In the genomic region with DNA sequence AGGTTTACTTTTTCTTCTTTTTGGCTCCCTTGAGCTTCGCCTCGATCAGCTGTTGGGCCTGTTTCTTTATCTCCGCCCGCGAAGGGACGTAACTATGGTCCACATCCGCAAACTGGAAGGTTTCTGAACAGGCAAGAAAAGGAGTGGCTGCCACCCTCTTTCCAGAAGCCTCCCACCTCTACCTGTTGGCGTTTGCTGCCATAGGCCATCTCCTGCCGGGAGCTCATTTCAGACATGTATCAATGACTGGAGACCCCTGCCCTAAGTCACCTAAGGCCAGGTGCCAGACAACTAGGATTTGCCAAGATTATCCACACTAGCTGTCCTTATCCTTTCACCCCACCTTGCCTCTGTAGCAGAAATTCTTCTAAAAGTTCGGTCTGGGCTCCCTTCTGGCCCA, we compare ENCODE assay signal across 8 mouse cellular contexts. TPM values are rescaled to one million over a fixed set of nuclear protein-coding genes. Genes with fewer than 3 reads are reported as not detected.
DNase-seq lines count a peak whose midpoint lies in the region; ATAC-seq and TF ChIP-seq lines count a peak whose summit lies in the region.

No protein-coding gene starts in this region.

- no peaks in the 10 kb centered on the region for H3K27me3 ChIP-seq in kidney, embryonic 15.5 days
- H3K27me3 ChIP-seq in embryonic facial prominence, embryonic 13.5 days = peaks cover 6% of the 10 kb centered on the region; the same call in 1 of the 2 replicates
- H3K27me3 ChIP-seq in intestine, embryonic 16.5 days (replicated peaks; ENCODE audit: control insufficient read depth, insufficient read depth, low read length) = no peaks in the 10 kb centered on the region
- H3K27me3 ChIP-seq in myocyte (ENCODE audit: control insufficient read depth, insufficient read depth, insufficient read length) = no peaks in the 10 kb centered on the region

- 0 out of 2 replicates have a peak overlapping the region, but pooled peaks have one; percentile 81 for H3K9ac ChIP-seq in kidney, embryonic 15.5 days
- peak overlapping the region; percentile 98 for H3K9ac ChIP-seq in embryonic facial prominence, embryonic 13.5 days
- H3K9ac ChIP-seq in intestine, embryonic 16.5 days (ENCODE audit: low read depth, low read length) = peak overlapping the region; percentile 99

- H3K9me3 ChIP-seq in kidney, embryonic 15.5 days (replicated peaks) = no peaks in the 10 kb centered on the region
- H3K9me3 ChIP-seq in embryonic facial prominence, embryonic 13.5 days = no peaks in the 10 kb centered on the region
- no peaks in the 10 kb centered on the region for H3K9me3 ChIP-seq in intestine, embryonic 16.5 days (ENCODE audit: control insufficient read depth, low read length)

- 0 out of 2 replicates have a peak, but pooled peaks have one; percentile 10 for ATAC-seq in kidney, embryonic 15.5 days (replicated peaks; ENCODE audit: low FRiP score)
- ATAC-seq in embryonic facial prominence, embryonic 13.5 days (ENCODE audit: insufficient number of reproducible peaks, insufficient read depth, low FRiP score, low TSS enrichment, low read depth) = no peak
- peak; percentile 23 for ATAC-seq in intestine, embryonic 16.5 days

- H3K4me1 ChIP-seq in kidney, embryonic 15.5 days = peaks cover 20% of the 10 kb centered on the region
- H3K4me1 ChIP-seq in embryonic facial prominence, embryonic 13.5 days = peaks cover 16% of the 10 kb centered on the region
- peaks cover 16% of the 10 kb centered on the region for H3K4me1 ChIP-seq in intestine, embryonic 16.5 days (ENCODE audit: control insufficient read depth, insufficient read depth, low read length)

- no peak for DNase-seq in kidney, postnatal 36 days
- DNase-seq in ovary, postnatal 14 days (ENCODE audit: low spot score) = no peak
- no peak for DNase-seq in layer of hippocampus, adult 11-12 months (ENCODE audit: low spot score)
- no peak for DNase-seq in right cerebral cortex, postnatal 10 days (ENCODE audit: low spot score in 2 of 2)

- WGBS in kidney, embryonic 15.5 days = 67% methylated on average over 10 of the region's 10 CpGs
- WGBS in embryonic facial prominence, embryonic 13.5 days = 67% methylated on average over 10 of the region's 10 CpGs
- WGBS in intestine, embryonic 16.5 days = 58% methylated on average over 10 of the region's 10 CpGs

- H3K36me3 ChIP-seq in kidney, embryonic 15.5 days = peaks cover 6% of the 10 kb centered on the region
- H3K36me3 ChIP-seq in embryonic facial prominence, embryonic 13.5 days = 0 out of 2 replicates have a peak, but pooled peaks cover 2% of the 10 kb centered on the region
- H3K36me3 ChIP-seq in intestine, embryonic 16.5 days (ENCODE audit: control insufficient read depth, insufficient read depth, low read length) = no peaks in the 10 kb centered on the region
- no peaks in the 10 kb centered on the region for H3K36me3 ChIP-seq in myocyte (ENCODE audit: control insufficient read depth, insufficient read depth)

- no peak for TF ChIP-seq POLR2A in myocyte (IDR thresholded peaks at IDR 0.05; ENCODE audit: insufficient read length, low read depth)

- H3K4me2 ChIP-seq in kidney, embryonic 15.5 days = peak overlapping the region; percentile 58
- peak overlapping the region; percentile 69 for H3K4me2 ChIP-seq in embryonic facial prominence, embryonic 13.5 days
- peak overlapping the region; percentile 59 for H3K4me2 ChIP-seq in intestine, embryonic 16.5 days (ENCODE audit: low read depth, low read length)
- H3K4me2 ChIP-seq in myocyte (ENCODE audit: low read depth) = peak overlapping the region; percentile 79

- H3K27ac ChIP-seq in kidney, embryonic 15.5 days = peak overlapping the region; percentile 92
- peak overlapping the region; percentile 95 for H3K27ac ChIP-seq in embryonic facial prominence, embryonic 13.5 days
- H3K27ac ChIP-seq in intestine, embryonic 16.5 days (ENCODE audit: low read length) = peak overlapping the region; percentile 93; the same call in 1 of the 2 replicates

- peak overlapping the region; percentile 67 for H3ac ChIP-seq in myocyte (ENCODE audit: control insufficient read depth, insufficient read length)

- peaks cover 44% of the 10 kb centered on the region for H3K79me2 ChIP-seq in myocyte (ENCODE audit: control insufficient read depth, insufficient read depth)

- peak overlapping the region; percentile 79 for H3K4me3 ChIP-seq in kidney, embryonic 15.5 days (replicated peaks)
- peak overlapping the region; percentile 100 for H3K4me3 ChIP-seq in embryonic facial prominence, embryonic 13.5 days
- H3K4me3 ChIP-seq in intestine, embryonic 16.5 days (ENCODE audit: low read length) = peak overlapping the region; percentile 100
- peak overlapping the region; percentile 75 for H3K4me3 ChIP-seq in myocyte

TF ChIP-seq in myocyte, 11 proteins besides CTCF, POLR2A, EP300 and RAD21:
- TF ChIP-seq USF1 (IDR thresholded peaks at IDR 0.05; ENCODE audit: low read depth) (no peak), POLR2AphosphoS2 (IDR thresholded peaks at IDR 0.05; ENCODE audit: insufficient read length, low read depth) (no peak), SRF (IDR thresholded peaks at IDR 0.05; ENCODE audit: control insufficient read depth, insufficient read length, low read depth) (no peak), E2F4 (IDR thresholded peaks at IDR 0.05; ENCODE audit: insufficient read depth) (no peak), TCF12 (IDR thresholded peaks at IDR 0.05; ENCODE audit: insufficient read depth, poor library complexity, severe bottlenecking) (no peak), MYOD1 (IDR thresholded peaks at IDR 0.05; ENCODE audit: control insufficient read depth in 1 of 3, insufficient read length in 2 of 3, low read depth in 2 of 3) (no peak), MYOG (IDR thresholded peaks at IDR 0.05; ENCODE audit: control insufficient read depth in 1 of 3, insufficient read depth in 1 of 3, insufficient read length in 2 of 3, low read depth in 2 of 3) (no peak), CEBPB (IDR thresholded peaks at IDR 0.05; ENCODE audit: insufficient read depth, poor library complexity, severe bottlenecking) (no peak)

RNA-seq across cellular contexts. Expression of gene Rabl6, which starts 0.3 kb away (rescaled TPM):
- polyA plus RNA-seq in kidney, embryonic 15.5 days (2015; fragmentation: Nextera tagmentation; extraction: Ambion mirVana) = 72.8 and 74.7 TPM in 2 replicates
- polyA plus RNA-seq in embryonic facial prominence, embryonic 13.5 days (2015; fragmentation: Nextera tagmentation; extraction: Ambion mirVana) = 80.3 and 81.9 TPM in 2 replicates
- 45.8 and 52.7 TPM in 2 replicates for polyA plus RNA-seq in intestine, embryonic 16.5 days (2015; fragmentation: Nextera tagmentation; extraction: Ambion mirVana)
- polyA plus RNA-seq in myocyte (2012; fragmentation: generic; extraction: Trizol) = 76.5 TPM

RNA-seq across cellular contexts. Expression of gene Ccdc183, which starts 8.8 kb away (rescaled TPM):
- polyA plus RNA-seq in kidney, embryonic 15.5 days (2015; fragmentation: Nextera tagmentation; extraction: Ambion mirVana) = 0.12 and 0.27 TPM in 2 replicates
- 0.31 and 0.34 TPM in 2 replicates for polyA plus RNA-seq in embryonic facial prominence, embryonic 13.5 days (2015; fragmentation: Nextera tagmentation; extraction: Ambion mirVana)
- polyA plus RNA-seq in intestine, embryonic 16.5 days (2015; fragmentation: Nextera tagmentation; extraction: Ambion mirVana) = 0.12 and 0.18 TPM in 2 replicates
- polyA plus RNA-seq in myocyte (2012; fragmentation: generic; extraction: Trizol) = 0.13 TPM

RNA-seq across cellular contexts. Expression of gene Tmem141, which starts 13.1 kb away (rescaled TPM):
- polyA plus RNA-seq in kidney, embryonic 15.5 days (2015; fragmentation: Nextera tagmentation; extraction: Ambion mirVana) = 31.6 and 32.4 TPM in 2 replicates
- polyA plus RNA-seq in embryonic facial prominence, embryonic 13.5 days (2015; fragmentation: Nextera tagmentation; extraction: Ambion mirVana) = 23.5 and 24.8 TPM in 2 replicates
- polyA plus RNA-seq in intestine, embryonic 16.5 days (2015; fragmentation: Nextera tagmentation; extraction: Ambion mirVana) = 25.4 and 26.6 TPM in 2 replicates
- 32.6 TPM for polyA plus RNA-seq in myocyte (2012; fragmentation: generic; extraction: Trizol)

RNA-seq across cellular contexts. Expression of gene Fcna, which starts 19.2 kb away (rescaled TPM):
- polyA plus RNA-seq in kidney, embryonic 15.5 days (2015; fragmentation: Nextera tagmentation; extraction: Ambion mirVana) = 3.3 and 4.2 TPM in 2 replicates
- polyA plus RNA-seq in embryonic facial prominence, embryonic 13.5 days (2015; fragmentation: Nextera tagmentation; extraction: Ambion mirVana) = 0.59 and 2.1 TPM in 2 replicates
- polyA plus RNA-seq in intestine, embryonic 16.5 days (2015; fragmentation: Nextera tagmentation; extraction: Ambion mirVana) = 6.6 and 7.1 TPM in 2 replicates
- polyA plus RNA-seq in myocyte (2012; fragmentation: generic; extraction: Trizol) = 0.10 TPM

RNA-seq across cellular contexts. Expression of gene Ajm1, which starts 27.1 kb away (rescaled TPM):
- 0.15 and 0.21 TPM in 2 replicates for polyA plus RNA-seq in kidney, embryonic 15.5 days (2015; fragmentation: Nextera tagmentation; extraction: Ambion mirVana)
- 0.39 and 0.62 TPM in 2 replicates for polyA plus RNA-seq in embryonic facial prominence, embryonic 13.5 days (2015; fragmentation: Nextera tagmentation; extraction: Ambion mirVana)
- 0.93 and 1.4 TPM in 2 replicates for polyA plus RNA-seq in intestine, embryonic 16.5 days (2015; fragmentation: Nextera tagmentation; extraction: Ambion mirVana)
- 1.0 TPM for polyA plus RNA-seq in myocyte (2012; fragmentation: generic; extraction: Trizol)
